Mouse (Mus musculus) bone marrow, adult 2 months (tissue): ENCODE data around the gene Creb5. TPM values are rescaled to one million over a fixed set of nuclear protein-coding genes. Genes with fewer than 3 reads are reported as not detected.

Experiments
- H3K27ac ChIP-seq: fragments of 200-500 bp; 2 replicates; pipeline ENCODE4 v1.5.1; 2012; ENCODE audit warnings: low read depth, mild to moderate bottlenecking, control low read depth, inconsistent platforms, low read length; ENCODE audit not compliant: control insufficient read depth, poor library complexity, insufficient read depth
- H3K4me1 ChIP-seq: fragments of 200-500 bp; 2 replicates; pipeline ENCODE4 v1.6.1; 2011; ENCODE audit warnings: low read length; ENCODE audit not compliant: control insufficient read depth, insufficient read depth
- H3K4me3 ChIP-seq: fragments of 200-500 bp; replicated peaks from 2 replicates; pipeline ENCODE3; 2011; ENCODE audit warnings: mild to moderate bottlenecking, low read depth, low read length, control low read depth; ENCODE audit not compliant: control insufficient read depth
- CTCF ChIP-seq: fragments of 200-500 bp; IDR thresholded peaks from 2 replicates; pipeline ENCODE4 v1.5.1; 2011; ENCODE audit warnings: low read length, control low read depth; ENCODE audit not compliant: control insufficient read depth, insufficient read depth
- POLR2A ChIP-seq: fragments of 200-500 bp; IDR thresholded peaks from 2 replicates; pipeline ENCODE4 v1.6.1; 2011; ENCODE audit warnings: low read depth, mild to moderate bottlenecking, control low read depth, low read length, borderline replicate concordance; ENCODE audit not compliant: control insufficient read depth
- WGBS: fragments of 180-500 bp; shearing (Covaris S2); methylation state at CpG from one replicate; pipeline ENCODE4 v1.1.7; 2018; 5-methylcytosine and 5-hydroxymethylcytosine counted together
- polyA plus RNA-seq: library from polyadenylated mRNA; stranded (reverse); fragments of >200 nt; gene quantifications from 2 replicates; pipeline ENCODE4 v1.2.4, GENCODE M21; 2011; ENCODE audit warnings: low replicate concordance; ENCODE audit not compliant: missing spikeins, insufficient read depth, insufficient read length

The Creb5 gene
- polyA plus RNA-seq, 1 experiment: 4.0 TPM

DNA sequence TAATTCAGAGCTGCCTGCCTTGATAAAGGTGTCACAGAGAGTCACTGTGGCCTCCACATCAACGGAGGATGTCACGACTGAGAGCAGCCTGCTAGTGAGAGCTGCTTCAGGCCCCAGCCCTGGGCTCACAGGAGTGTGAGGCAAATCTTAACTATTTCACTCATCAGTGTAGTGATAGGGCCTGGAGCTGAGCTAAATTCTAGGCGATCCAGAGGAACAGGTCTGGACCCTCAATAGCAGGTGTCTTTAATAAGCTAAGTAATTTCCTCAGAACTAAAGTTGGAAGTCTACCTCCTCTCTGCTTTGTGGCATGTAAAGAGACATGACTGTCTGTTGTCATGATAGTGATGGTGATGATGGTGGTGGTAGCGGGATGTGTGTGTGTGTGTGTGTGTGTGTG lies 283.8 kb downstream of the Creb5 start:
- Histone ChIP-seq H3K4me1 (no peaks in the 10 kb centered on the region; the same call in 1 of the 2 replicates), H3K4me3 (no peak overlapping the region), H3K27ac (no peak overlapping the region)
- no peak for TF ChIP-seq CTCF
- no peak for TF ChIP-seq POLR2A
- WGBS: 84% methylated on average over 4 of the region's 4 CpGs

DNA sequence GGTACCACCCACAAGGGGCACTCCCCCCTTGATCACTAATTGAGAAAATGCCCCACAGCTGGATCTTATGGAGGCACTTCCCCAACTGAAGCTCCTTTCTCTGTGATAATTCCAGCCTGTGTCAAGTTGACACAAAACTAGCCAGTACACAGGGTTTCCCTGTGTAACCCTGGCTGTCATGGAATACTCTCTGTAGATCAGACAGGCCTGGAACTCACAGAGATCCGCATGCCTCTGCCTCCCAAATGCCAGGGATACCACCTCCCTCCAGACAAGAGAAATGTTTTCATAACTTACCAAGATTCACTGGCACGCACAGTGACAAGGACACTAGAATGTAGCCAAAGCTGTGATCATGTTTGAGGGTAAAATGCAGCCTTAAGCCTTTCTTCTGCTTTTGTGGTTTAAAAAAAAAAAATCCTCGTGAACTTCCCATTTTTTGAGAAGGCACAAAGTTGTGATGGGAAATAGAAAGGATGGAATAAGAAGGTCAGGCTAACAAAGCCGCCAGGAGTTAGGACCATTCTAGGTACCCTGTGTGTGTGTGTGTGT lies 284.6 kb downstream of the Creb5 start:
- Histone ChIP-seq H3K27ac (peak overlapping the region; percentile 16; the same call in 1 of the 2 replicates), H3K4me1 (no peaks in the 10 kb centered on the region; the same call in 1 of the 2 replicates), H3K4me3 (no peak overlapping the region)
- 17% methylated on average over 4 of the region's 4 CpGs for WGBS
- TF ChIP-seq POLR2A (no peak), CTCF (no peak)

DNA sequence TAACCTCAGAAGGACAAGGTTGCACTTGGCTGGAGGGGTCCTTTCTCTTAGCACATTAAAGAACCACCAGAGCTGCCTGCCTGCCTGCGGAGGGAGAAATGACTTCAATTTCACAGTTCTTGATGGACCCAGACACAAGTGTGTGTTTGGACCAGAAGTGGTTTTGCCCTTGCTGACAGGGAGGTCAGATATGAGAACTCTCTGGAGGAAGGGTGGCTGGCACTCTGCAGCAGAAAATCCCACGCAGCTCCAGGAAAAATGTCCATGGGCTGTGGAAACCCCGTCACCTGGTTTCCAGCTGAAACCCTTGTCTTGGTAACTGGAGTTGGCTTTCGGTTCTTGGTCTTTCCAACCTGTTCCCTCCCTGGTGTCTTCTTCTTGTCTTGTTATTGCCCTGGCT lies 285.4 kb downstream of the Creb5 start:
- no peak overlapping the region for H3K27ac ChIP-seq
- 59% methylated on average over 4 of the region's 4 CpGs for WGBS
- TF ChIP-seq POLR2A (no peak), CTCF (no peak)
- no peaks in the 10 kb centered on the region; the same call in 1 of the 2 replicates for H3K4me1 ChIP-seq
- no peak overlapping the region for H3K4me3 ChIP-seq

DNA sequence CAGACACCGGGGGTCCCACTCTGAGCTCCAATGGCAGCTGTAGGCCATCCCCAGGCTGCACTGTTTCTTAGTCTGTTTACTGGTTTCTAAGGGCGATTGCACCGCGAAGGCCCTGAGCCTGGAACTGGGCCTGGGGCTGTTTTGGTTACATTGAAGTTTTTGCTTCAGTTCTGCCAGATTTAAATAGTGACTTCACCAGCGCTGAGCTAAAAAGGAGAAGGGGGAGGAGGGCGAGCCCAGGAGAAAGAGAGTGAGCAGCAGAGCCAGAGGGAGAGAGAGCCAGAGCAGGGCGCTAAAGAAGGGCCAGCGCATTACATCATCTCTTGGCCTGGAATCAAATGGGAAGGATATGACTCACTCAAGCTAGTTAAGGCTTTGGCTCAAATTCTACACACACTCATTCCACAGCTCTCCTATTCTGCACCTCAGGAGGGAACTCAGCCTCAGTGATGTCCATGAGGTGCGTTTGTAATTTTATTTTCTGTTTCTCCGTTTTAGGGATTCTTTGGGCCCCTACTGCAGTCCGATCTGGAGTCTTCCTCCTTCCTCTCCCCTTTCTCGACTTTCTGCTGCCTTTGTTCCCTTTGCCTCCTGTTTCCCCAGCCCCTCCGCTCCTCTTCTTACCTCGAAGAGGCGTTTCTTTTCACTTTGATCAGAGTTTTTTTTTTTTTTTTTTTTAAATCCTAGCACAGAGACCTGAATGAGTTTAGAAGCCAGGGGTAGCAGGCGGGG lies 286.1 kb downstream of the Creb5 start:
- WGBS: 6% methylated on average over 16 of the region's 16 CpGs
- no peak for TF ChIP-seq POLR2A
- TF ChIP-seq CTCF: no peak
- Histone ChIP-seq H3K4me3 (no peak overlapping the region), H3K4me1 (no peaks in the 10 kb centered on the region; the same call in 1 of the 2 replicates), H3K27ac (no peak overlapping the region)

DNA sequence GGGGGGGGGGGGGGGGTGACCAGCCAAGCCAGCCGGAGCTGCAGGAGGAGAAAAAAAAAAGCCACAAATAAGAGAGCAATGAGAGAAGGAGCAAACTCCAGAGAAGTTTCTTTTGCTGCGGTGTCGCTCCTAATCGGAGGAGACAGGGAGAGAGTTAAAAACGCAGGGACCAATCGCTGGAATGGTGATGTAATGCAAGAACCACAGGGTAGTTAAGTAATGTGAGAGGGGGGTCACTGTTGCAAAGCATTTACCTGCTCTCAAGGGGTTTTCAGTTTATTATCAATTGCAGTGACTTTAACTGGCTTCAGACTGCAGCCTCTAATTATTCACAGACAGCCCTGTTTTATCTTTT lies 286.6 kb downstream of the Creb5 start:
- Histone ChIP-seq H3K4me3 (no peak overlapping the region), H3K4me1 (no peaks in the 10 kb centered on the region; the same call in 1 of the 2 replicates), H3K27ac (no peak overlapping the region)
- no peak for TF ChIP-seq POLR2A
- TF ChIP-seq CTCF: no peak
- 1% methylated on average over 6 of the region's 6 CpGs for WGBS

DNA sequence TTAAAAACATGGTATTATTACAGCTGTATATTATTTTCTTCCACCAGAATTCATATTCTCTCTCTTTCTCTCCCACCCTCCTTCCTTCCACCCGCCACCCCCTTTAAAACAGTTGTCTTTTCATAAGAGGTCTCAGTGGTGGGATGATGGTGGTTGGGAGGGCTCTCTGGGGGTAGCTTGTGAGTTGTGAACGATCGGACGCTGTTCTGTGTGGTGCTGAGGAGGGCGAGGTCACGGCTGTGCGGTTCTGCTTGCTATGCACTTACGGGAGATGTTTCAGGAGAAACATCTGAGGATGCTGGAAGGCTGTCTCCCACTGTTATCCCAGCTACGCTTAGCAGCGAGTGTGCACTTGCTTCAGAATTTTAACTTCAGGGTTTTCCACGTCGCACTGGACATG lies 287.0 kb downstream of the Creb5 start:
- Histone ChIP-seq H3K4me3 (no peak overlapping the region), H3K27ac (no peak overlapping the region), H3K4me1 (no peaks in the 10 kb centered on the region; the same call in 1 of the 2 replicates)
- WGBS: 78% methylated on average over 12 of the region's 12 CpGs
- TF ChIP-seq CTCF: no peak
- no peak for TF ChIP-seq POLR2A

DNA sequence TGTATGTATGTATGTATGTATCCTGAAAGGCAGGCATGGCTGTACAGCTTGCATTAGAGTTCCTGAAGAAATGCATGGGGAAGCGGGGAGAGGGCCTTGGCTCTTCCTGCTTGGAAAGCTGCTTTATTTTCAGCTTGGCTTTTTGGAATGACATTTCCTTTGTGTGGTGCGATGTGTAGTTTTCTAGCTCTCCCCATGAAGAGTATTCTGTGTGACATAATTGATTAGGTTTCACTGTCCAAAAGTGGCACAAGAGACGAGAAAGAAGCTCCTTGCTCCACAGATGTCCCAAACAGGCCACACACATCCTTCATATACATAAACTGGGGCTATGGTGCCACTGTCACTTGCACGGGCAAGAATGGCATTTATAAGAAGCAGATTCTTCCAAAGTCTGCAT lies 288.1 kb downstream of the Creb5 start:
- H3K4me1 ChIP-seq: no peaks in the 10 kb centered on the region; the same call in 1 of the 2 replicates
- 79% methylated on average over 4 of the region's 4 CpGs for WGBS
- no peak overlapping the region for H3K4me3 ChIP-seq
- no peak overlapping the region for H3K27ac ChIP-seq
- TF ChIP-seq POLR2A: no peak
- TF ChIP-seq CTCF: no peak

DNA sequence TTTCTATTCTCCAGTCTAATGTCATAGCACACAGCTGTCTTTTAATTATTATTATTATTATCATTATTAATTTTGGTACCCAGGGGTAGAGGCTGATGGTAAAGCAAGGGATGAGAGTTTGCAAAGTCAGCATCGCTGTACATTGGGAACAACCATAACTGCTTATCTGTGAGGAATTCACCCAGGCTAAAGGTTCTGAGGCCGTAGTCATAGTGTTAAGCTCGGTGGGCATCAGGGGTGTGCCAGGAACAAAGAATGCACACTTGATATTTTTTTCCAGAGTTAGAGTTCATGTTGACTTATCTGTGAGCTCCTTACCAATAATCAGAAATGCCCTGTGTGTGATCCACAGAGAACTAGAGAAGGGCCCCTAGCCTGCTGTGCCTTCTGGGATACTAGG lies 288.8 kb downstream of the Creb5 start:
- Histone ChIP-seq H3K4me3 (no peak overlapping the region), H3K27ac (no peak overlapping the region), H3K4me1 (no peaks in the 10 kb centered on the region; the same call in 1 of the 2 replicates)
- WGBS: 90% methylated on average over 3 of the region's 3 CpGs
- TF ChIP-seq POLR2A (no peak), CTCF (no peak)
